ENCODE assay signal across 18 mouse cellular contexts in genomic region chr17:12102326-12102725, GRCm38 (mm10). TPM values are rescaled to one million over a fixed set of nuclear protein-coding genes. Genes with fewer than 3 reads are reported as not detected.
DNase-seq lines count a peak whose midpoint lies in the region; ATAC-seq lines count a peak whose summit lies in the region.
"Had no signal": no experiment of that assay in that cellular context is flagged by ENCODE, and none has a peak within 500 bp of the region (broad histone marks: within the 10 kb centered on the region; RNA-seq: fewer than 3 reads in every experiment).

No protein-coding gene starts in this region.

- intact Hi-C loops in heart, postnatal 14 days (cut with DNase I), result loop anchor here (5.0 kb wide), 1 partner anchor 110 kb away; no protein-coding TSS in a partner anchor

- ATAC-seq in frontal cortex, adult (ENCODE audit: low TSS enrichment), result peak; percentile 34; the same call in 1 of the 2 replicates
- ATAC-seq: activated CD4-positive, CD25-positive, alpha-beta regulatory T cell, adult 4 months; CD4-positive, CD25-positive, alpha-beta regulatory T cell, adult 4 months; Patski had no signal

- no peak for DNase-seq in frontal cortex, postnatal 36 days (ENCODE audit: low spot score in 2 of 2)
- peak; percentile 50 for DNase-seq in right cerebral cortex, adult 18-20 months
- no peak for DNase-seq in right cerebral cortex, postnatal 14 days
- peak; percentile 68 for DNase-seq in testis, postnatal 14 days (ENCODE audit: low spot score)
- DNase-seq in testis, postnatal 10 days (ENCODE audit: low spot score), result no peak
- DNase-seq in brain, adult 2 months (ENCODE audit: low read depth, low spot score), result peak; percentile 54
- no peak for DNase-seq in heart, postnatal 14 days
- DNase-seq: adrenal gland, adult 8-10 months; adrenal gland, postnatal 10 days; adrenal gland, postnatal 25 days; B cell, adult 2 months; cerebellum, adult 11 months; cerebellum, adult 11-12 months; cerebellum, adult 18-20 months had no signal

RNA-seq across cellular contexts. Expression of gene Agpat4, which starts 16.2 kb away (rescaled TPM):
- 1 to 10 TPM; 7.5 TPM for total RNA-seq in heart, postnatal 14 days (2021)

Comparison
In these comparisons a context has a peak if more than half of its experiments do, and no peak if none do; other contexts are left out.
1. DNase-seq: peak in right cerebral cortex, adult 18-20 months (single experiment), testis, postnatal 14 days (single experiment) and brain, adult 2 months (single experiment); none in frontal cortex, postnatal 36 days (0 of 2), right cerebral cortex, postnatal 14 days (single experiment), testis, postnatal 10 days (single experiment) and heart, postnatal 14 days (0 of 2).